Mouse (Mus musculus) thymus, postnatal 4 days (tissue): ENCODE data around the gene Lgi4.

Experiments
- DNase-seq: peaks from one replicate; pipeline ENCODE4 v3.0.0; 2021

The Lgi4 gene

DNA sequence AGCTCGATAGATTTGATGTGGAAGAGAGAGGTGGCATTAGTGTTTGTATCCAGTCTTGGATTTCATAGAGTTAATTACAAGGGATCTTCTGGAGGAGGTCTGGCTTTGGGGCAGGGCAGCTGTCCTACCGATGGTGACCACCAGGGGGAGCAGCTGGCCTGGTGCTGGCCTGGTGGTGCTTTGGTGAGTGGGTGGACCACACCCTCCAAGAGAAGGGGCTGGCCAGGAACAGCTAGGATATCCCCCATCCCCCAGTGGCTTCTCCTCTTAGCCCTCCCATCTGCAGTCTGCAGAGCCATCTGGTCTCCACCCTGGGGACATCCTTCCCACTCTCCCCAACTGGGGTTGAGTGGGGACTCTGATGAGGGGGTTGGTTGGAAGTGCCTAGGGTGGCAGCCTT, at the start of gene Lgi4:
Gene Lgi4 (plus strand): TSS at position 235 of the 400 bp plus-strand sequence.
- DNase-seq = peak; percentile 84

DNA sequence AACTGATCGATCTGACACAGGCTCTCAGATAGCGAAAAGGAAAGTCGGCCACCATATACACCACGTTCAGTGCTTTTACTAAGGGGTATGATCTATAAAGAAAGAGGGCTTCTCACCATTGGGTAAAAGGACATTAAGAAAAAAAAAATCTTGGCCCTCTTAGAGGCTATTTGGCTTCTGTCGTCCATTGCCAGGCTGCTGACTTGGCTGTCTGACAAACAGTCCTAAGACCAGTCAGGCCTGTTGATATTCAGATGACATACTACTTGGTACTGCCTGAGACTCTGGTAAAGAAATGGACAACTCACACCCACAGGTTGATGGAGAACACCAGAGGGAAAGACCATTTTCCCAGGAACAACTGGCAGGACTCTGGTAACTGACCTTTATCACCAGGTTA, 46.2 kb upstream of the Lgi4 start:
- no peak for DNase-seq

DNA sequence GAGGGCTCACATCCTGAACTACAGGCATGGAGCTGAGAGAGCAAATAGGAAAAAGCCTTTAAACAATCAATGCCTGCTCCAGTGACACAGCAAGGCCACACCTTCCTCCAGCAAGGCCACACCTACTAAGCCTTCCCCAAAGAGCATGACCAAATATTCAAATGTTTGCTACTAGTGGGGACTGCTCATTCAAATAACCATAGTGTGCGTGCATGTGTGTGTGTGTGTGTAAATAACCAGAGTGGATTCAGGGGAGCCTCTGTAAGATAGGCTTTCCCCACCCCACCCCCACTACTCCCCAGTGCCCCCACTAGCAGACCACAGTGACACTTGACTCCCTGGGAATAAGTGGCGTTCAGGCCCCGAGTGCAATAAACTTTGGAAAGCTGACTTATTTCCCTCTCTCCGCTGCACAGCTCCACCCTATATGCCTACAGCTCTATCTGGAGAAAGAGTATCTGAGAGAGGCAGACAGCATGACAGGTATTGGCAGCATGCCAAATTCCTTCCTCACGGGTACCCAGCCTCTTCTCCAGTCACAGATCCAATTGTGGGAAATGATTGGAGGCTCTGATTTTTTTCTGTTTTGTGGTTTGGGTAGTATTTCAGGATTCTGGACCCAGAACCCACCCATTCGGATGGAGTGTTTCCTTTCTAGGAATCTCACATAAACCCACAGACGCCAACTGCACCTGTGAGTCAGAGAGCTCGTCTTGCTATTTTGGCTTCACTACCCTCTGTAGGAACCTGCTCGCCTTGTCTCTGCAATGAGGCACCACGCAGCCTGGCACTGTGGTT, 41.8 kb upstream of the Lgi4 start:
- DNase-seq = no peak

DNA sequence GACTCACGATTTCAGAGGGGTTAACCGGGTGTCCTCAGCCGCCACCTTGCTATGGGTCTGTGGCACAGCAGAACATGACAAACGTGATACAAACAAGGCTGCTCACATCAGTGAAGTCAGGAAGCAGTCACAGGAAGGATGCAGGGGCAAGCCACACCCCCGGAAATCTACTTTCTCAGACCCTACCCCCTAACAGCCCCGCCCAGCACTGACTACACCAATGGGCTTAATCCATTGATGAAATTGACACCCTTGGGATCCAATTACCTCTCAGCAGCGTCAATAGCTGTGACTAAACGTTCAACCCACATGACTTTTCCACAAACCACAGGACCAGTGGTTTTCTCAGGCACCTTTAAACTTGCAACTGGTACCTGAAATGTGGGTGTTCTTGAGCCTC, 30.5 kb upstream of the Lgi4 start:
- DNase-seq = no peak

DNA sequence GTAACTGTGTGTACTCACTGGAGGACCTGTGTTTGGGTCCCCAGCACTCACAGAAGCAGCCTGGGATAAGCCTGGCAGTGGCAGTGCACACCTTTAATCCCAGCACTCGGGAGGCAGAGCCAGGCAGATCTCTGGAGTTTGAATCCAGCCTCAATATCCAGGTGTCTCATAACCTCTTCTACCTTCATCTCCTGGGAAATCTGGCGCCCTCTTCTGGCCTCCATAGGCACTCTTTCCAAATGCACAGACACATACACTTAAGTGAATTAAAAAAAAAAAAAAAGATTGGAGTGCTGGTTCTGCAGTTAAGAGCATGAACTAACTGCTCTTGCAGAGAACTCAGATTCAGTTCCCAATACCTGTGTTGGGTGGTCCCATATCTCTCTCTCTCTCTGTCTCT, 28.4 kb upstream of the Lgi4 start:
- DNase-seq = peak; percentile 63

DNA sequence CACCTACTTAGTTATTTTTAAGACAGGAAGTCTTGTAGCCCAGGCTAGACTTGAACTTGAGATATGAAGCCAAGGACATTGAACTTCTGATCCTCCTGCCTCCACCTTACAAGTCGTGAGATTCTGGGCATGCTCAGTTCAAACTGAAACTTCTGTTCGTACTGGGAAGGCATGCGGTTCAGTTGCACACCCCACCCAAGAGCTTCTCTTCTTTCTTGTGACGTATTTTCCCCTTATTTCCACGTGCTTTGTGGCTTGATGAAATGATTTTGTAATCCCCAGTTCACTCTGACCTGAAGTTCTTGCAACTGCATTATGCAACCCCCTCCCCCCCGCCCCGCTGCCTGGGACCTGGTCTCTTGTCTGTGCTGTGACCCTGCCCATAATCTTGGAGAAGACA, 27.4 kb upstream of the Lgi4 start:
- DNase-seq = no peak

DNA sequence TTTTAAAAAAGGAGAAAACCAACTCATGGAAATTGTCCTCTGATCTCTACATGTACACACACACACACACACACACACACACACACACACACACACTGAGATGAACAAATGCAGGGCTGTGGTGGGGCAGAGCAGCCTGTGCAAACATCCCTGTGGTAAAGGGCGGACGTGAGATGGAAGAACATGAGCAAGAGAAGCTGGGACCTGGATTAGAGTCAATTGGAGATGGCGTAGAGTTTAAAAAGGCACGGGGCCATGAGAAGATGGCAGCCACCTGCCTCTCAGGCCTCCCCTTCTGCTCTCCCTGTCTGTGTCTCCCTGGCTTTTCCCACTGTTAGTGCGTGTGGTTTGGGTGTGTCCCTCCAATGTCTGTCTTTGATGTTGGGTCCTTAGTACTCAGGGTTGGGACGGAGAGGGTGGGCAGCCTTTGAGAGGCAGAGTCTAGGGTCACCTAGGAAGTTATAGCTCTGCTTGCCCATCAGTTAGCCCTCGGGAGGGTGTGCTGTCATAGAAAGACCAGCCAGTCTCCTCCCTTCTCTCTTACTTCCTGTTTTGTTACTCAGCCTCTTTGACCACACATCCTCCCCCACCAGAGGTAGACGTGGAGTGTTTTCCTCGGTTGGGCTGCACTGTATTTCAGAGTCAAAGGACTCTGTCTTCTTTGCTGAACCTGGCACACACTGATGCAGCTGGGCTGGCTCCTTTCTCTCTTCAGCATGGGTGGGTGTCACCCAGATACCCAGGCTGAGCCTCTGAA, 25.6 kb upstream of the Lgi4 start:
- DNase-seq = peak; percentile 65

DNA sequence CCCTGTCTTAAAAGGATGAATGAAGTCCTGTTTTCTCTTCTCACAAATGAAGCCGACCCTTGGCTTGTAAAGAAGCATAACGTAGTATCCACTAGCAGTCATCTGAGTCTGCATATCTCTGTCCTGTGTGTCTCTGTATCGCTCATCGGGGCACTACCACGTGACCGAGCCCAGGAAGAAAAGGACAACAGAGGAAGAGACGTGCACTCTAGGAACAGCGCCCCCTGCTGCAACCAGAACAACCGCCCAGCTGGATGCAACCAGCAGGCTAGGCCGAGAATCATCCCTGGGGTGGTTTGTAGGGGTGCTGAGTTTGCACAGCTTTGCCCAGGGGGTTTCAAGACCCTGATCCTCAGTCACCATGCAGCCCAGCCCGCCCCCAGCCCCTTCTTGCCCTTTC, 24.4 kb upstream of the Lgi4 start:
- peak; percentile 83 for DNase-seq

DNA sequence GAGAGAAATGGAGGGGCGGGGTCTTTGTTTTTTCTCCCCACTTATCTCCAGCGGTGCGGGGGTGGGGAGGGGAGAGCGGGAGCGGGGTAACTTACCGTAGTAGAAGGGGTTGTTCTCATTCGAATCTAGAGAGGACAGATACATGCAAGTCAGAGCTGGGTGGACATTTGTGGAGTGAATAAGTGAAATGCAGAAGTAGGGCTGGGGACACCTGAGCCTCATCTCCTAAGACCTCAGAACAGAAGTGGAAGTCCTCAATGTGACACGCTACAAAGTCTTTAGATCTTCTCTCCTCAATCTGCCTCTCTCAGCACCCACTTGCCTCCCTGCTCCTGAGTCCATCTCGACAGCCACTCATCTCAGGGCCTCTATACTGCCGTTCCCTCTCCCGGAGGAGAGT, 23.9 kb upstream of the Lgi4 start:
- no peak for DNase-seq

DNA sequence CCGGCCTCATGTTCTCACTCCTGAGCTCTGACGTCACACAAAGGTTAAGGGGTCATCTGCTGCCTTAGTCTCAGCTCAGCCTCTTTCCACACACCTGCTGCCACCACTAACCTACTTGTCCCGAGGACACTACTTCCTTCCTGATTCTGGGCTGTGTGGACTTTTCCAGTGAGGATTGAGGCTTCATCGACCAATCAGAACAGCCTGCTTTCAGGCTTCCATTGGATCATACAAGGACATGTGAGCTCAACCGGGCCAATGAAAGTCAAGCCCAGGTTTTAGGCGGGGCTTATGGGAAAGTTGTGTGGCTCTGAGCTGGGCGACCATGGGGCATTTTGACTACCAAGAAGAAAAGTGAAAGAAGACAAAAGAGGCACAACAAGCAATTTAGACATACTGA, 22.2 kb upstream of the Lgi4 start:
- no peak for DNase-seq

DNA sequence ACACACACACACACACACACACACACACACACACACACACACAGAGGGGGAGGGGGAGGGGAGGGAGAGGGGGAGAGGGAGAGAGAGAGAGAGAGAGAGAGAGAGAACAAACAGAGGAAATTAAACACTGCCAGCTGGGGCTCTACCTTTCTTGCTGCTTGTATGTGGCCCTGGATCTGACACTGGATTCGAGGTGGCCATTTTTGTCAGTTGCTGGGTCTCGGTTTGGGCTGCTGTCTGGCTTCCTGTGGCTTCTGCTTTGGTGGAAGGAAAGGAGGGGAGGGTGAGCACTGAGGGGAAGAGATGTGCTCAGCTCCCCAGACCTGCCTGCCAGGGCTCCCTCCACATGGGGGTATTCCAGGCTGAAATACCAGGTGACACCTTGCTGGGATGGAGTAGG, 21.5 kb upstream of the Lgi4 start:
- DNase-seq = peak; percentile 58

DNA sequence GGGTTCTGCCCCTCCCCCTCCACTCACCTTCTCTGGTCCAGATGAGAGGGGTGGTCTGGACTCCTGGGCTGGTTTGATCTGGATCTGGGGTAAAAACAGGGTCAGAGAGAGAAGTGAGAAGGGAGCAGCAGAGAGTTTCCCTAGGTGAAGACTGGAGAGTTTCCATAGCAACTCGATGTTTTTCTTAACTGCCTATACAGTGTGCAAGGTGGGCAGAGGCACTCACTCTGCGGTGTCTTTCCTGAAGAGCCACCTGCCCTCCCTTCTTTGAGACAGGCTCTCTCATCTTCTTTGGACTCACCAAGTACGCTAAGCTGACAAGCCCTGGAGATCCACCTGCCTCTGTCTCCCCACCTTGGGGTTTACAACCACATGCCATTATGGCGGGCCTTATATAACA, 20.1 kb upstream of the Lgi4 start:
- peak; percentile 42 for DNase-seq

DNA sequence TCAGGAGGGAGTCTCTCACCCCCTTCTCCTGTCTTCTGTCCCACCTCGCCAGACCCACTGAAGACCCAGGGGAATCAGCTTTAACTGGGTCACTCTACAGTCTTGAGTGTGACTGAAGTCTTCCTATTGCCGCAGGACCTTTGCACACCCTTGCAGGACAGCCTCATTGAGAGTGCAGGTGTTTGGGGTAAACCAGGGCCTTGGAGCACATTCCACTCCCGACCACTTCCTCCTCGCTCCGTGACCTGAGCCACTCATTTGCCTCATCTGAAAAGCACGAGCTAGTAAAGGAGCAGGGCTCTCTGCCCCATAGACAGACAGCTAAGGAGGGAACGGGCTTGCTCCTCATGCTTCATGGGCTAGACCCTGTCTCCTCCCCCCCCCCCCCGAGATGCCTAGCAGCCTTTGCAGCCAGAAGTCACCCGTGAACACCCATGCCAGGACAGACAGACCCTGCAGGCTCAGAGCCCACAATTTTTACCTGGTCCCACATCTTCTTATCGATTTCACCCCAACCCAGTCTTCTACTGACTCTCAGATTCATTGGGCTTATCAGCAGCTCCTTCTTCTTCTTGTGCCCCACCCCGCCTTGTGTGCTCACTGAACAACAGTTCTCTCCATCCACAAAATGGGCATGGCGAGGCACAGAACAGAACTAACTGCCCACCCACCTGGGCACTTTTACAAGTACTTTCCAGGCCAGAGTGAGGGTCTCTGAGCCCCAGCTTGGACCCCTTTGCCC, 18.7 kb upstream of the Lgi4 start:
- peak; percentile 50 for DNase-seq

DNA sequence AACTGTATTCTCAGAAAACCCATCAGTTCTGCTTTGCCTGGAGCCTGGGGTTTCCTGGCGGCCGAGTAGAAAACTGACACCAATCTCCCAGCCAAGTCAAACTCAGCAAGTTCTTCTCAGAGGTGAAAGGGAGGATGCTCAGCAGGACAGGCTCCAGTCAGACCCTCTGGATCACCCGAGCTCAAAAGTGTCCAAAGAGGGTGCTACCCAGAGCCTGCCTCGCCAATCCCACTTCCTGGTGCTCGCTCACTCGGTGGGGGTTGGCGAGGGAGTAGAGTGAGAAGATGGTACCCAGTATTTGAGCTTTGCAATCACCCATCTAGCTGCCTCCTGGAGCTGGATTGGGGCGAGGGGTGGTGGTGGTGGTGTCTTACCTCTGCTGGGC, 18.1 kb upstream of the Lgi4 start:
- DNase-seq = peak; percentile 55

DNA sequence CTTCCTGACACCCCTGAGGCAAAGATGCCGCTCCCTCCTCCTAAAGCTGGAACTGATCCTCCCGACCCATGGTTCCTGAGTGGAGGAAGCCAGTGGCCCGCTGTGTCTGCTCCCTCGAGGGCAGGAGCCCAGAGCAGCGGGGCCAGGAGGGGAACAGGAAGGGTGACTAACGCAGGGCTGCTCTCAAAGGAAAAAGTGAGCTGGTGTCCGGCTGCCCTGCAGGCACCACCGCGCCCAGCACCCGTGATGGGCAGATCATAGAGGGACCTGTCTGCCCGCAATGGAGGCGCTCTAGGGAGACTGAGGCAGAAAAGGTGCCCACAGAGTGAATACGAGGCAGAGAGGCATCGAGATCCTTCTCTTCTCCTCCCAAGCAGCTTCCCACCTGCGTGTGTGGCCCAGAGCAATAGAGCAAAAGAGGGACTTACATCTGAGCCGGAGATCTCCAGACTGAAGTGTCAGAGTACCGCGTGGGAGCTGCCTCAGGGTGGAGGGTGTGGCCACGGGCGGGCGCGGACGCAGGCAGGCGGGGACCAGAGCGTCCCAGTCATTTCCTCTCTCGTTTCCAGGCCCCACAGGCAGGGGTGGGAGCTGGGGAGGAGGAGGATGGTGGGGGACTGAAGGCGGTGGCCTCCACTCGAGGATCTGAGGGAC, 17.4 kb upstream of the Lgi4 start:
- DNase-seq = peak; percentile 76

DNA sequence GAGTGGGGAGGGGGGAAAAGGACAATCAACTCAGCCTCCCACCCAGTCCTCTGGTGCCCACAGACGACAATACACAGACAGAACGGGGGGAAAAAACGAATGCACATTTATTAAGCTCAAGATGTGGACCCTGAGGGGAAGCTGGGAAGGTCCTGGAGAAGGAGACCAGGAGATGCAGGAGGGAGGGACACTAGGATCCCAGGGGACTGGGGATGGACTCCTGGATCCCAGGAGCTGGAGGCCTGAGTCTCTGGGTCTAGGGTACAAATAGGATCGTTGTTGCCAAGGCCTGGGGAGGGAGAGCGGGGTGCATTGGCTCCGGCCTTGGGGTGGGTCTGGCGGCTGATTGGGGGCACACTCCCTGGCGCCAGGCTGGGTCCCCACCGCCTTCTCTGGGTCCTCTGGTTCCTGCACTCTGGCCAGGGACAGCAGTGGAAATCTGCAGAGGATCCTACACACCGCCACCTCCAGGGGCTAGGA, 16.7 kb upstream of the Lgi4 start, which contains the start of gene Fxyd5:
Gene Fxyd5 (minus strand): TSS at position 51 of the 480 bp plus-strand sequence.
- no peak for DNase-seq

DNA sequence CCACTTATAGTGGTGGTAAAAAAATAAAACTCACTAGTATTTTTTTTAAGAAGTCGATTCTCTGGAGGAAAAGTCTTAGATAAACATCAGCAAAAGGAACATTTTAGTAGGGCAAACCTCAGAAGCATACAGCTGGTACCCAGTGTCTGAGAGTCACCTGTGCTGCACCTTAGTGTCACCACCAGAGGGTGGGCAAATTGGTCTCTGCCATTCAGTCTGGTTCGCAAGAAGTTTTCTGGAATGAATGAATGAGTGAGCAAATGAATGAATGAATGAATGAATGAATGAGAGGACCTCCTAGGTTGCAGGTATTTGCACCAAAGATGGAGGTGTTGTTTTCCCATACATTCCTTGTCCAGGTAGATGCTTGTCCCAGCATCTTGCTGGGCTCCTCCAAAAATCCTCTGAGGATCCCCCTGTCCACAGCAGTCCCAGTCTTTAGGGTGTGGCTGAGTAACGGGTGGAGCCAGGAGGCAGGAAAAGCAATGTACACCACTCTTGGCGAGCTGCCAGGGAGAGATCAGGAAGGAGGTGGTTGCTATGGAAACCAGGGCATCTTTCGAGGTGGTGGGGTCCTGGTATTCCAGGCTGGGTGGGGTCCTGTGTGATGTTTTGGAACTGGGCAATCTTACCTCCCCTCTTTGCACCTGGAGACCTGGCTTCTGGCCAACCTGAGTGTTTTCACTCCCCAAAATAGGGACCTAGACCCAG, 9.9 kb upstream of the Lgi4 start:
- DNase-seq = no peak

DNA sequence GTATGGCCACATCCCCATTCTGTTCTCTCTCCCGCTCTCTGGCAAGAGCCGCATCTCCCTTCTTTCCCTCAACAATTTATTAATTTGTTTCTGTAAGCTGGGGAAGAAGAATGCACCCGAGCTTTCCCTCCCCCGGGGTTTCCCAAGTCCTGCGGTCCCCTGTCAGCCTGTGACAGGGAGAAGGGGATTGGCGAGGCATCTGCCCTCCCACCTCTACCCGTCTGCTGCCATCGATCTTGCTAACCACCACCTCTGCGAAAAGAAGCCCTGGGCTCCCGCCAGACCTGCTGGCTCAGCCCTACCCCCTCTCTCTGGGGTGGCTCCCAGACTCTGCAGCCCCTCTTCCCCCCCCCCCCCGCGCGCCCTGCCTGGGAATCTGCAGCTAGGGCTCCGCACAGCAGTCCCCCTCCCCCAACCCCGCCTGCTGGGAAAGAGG, 9.3 kb upstream of the Lgi4 start:
- DNase-seq = no peak

DNA sequence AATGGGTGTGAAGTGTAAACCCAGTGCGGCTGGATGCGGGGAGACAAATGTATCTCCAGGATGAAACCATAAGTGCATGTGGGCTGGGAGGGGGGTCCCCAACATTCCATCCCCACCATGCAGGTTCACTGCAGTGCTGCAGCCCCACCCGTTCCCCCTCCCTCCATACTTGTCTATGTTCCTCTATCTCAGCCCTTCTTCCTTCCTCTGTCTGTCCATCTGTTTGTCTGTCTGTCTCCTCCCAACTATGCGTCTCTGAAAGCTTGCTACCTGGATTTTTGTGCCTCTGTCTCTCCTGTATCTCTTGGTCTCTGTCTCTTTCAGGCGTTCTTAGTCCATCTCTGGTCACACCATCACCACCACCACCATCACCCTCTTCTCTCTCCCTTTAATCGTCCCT, 8.7 kb upstream of the Lgi4 start:
- no peak for DNase-seq

DNA sequence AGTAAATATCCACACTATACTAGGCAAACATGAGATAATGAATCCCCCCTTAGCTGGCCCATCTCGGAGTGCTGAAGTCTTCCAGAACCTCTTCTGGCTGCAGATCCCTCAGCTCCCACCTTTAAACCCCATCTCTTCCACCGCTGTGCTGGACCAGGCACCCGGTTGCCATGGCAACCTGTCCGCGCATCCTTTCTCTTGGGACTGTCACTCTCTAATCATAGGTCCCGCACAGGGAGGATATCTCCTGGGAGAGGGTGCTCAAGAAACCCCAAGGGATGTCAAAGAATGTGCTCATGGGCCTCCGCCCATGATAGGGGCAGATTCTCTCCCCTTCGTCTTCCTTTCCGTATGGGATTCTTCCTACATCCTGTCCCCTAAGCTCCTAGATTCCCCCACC, 8.2 kb upstream of the Lgi4 start:
- DNase-seq = no peak

DNA sequence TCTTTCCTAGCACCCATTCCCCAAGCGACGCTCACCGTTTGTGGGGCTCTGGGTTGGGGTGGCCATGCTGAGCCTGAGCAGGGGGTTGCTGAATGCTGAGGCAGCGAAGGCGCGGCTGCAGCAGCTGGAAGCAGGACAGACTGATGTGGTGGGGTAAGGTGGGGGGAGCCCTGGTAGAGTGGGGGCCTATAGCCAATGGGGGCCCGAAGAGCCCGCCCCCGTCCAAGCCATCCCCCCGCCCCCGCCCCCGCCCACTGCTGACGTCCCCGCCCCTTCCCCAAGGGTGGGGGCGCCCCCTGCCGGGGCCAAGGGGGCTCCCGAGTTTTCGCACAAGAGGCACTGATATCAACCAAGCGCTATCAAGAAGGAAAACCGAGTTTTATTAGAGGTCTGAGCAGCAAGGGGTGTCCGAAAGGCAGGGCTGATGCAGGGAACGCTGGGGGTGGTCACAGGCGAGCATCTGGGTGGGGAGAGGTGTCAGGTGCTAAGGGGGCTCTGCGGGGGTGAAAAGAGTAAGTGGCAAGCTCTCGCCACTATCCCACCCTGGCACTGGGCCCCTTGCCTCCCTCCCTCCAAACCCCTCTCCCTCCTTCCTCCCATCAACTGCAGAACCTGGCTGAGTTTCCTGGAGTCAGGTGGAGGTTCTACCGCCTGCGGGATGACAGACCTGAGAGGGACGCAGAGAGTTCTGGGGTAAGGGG, 7.7 kb upstream of the Lgi4 start, which contains the start of gene Fxyd7:
Gene Fxyd7 (minus strand): TSS at position 147 of the 701 bp plus-strand sequence.
- peak; percentile 69 for DNase-seq

DNA sequence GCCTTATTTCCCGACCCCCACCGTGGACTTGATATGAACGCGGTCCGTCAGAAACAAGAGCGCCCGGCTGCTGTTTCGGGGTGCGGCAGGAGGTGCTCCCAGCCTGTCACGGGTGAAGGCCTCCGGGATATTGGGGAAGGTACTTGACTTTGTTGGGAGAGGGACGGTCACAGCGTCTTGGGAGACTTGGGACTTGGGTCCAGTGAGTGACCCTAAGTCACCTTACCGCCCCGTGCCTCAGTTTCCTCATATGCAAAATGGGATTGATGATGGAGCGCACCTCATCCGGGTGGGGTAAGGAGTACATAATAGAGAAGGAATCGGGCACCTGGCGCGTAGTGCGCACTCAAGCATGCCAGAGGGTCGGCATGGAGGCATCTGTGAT, 6.9 kb upstream of the Lgi4 start:
- no peak for DNase-seq
